Mouse (Mus musculus): ENCODE results near the gene Pdia5.

The Pdia5 gene

DNA sequence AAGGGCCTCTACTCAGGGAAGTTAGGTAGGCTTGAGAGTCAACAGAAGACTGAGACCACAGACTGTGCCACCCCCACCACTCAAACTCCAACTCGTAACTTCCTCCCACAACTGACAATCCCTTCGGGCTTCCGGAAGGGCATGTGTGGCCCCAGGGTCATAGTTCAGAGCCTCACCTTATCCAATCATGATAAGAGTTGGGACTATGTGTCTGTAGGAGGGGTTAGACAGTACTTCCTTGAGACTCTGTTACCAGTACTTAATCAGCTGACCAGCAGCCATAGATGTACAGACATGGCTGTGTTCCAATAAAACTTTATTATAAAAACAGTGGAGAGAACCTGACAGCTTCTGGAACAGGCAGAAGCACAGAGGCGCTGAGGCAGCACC lies 48.7 kb downstream of the Pdia5 start:
- DNase-seq (ENCODE audit: low read depth, low spot score): peak; percentile 22

GRCm38 (mm10) chr16:35441346-35442025 lies 49.2 kb downstream of the Pdia5 start:
- DNase-seq (ENCODE audit: low read depth, low spot score): no peak

DNA sequence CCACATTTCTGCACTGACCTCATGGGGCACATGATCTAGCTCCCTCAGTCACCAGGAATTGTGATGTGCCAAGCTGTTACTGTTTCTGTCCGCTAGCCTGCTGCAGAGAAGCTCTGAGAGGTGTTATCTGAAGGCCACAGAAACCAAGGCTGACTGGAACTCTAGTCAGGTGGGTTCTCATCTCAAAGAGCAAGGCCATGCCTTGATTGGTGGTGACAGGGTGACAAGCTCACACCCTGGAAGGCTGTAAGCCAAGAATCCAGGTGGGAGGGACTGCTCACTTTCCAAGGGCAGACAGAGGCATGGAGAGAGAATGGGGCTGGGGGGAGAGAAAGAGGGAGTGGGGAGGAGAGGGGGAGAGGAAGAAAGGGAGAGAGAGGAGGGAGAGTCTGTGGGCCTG lies 51.6 kb downstream of the Pdia5 start:
- DNase-seq (ENCODE audit: low read depth, low spot score): no peak

GRCm38 (mm10) chr16:35431608-35432007 lies 59.1 kb downstream of the Pdia5 start:
- DNase-seq (ENCODE audit: low read depth, low spot score): no peak

DNA sequence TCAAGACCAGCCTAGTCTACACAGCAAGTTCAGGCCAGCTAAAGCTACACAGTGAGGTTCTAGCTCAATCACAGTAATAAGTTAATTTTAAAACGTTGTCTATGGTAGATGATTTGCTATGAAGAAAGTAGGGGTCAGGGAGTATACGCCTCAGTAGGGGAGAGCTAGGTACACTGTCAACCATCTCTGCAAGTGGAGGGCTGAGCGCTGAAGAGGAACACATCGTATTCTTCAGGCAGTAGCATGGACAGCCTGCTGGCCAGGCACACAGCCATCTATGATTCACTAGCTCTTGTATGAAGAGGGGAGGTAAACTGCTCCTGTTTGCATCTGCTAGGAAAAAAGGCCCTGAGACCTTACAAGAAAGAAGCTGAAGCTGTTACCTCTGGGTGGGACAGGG lies 65.7 kb downstream of the Pdia5 start:
- DNase-seq (ENCODE audit: low read depth, low spot score): no peak

DNA sequence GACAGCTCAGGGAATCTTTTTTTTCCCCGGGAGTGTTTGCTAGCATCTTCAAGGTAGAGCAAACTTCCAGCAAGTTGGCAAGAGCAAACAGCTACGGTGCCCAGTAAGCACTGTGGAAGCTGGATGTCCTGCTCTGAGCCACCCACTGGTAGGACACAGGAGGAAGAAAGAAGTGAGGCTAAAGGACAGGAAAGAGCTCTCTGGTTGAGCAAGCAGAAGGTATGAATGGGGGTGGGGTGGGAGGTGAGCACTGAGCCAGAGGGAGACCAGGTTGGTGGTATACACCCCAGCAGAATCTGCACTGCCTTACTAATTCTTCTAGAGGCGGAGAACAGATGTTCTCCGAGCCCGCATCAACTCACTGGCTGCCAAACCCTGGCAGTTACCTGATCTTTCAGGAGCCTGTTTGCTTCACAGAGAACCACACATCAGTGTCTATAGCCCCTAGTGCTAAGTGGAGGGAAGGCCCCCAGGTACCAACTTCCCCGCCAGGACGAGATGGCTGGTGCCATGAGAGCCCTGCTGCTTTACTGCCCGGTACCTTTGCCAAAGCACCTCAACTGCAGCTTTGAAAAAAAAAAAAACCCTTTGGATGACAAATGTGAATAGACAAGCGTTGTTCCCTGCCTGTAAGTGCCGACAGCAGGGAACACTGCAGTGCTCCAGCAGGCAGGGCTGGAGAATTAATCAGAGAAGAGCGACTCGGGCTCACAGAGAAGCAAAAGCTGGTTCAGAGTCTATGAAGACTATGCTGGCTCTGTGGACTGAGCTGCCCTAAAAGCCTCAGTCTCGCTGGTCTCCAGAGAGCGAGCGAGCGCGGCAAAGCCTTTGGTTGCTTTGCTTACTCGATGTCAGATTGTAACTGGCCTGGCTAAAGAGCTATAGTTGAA lies 67.2 kb downstream of the Pdia5 start:
- DNase-seq (ENCODE audit: low read depth, low spot score): no peak

- DNase-seq (ENCODE audit: low read depth, low spot score): no peak
Measured at GRCm38 (mm10) chr16:35422705-35423104, 68.0 kb downstream of the Pdia5 start.

DNA sequence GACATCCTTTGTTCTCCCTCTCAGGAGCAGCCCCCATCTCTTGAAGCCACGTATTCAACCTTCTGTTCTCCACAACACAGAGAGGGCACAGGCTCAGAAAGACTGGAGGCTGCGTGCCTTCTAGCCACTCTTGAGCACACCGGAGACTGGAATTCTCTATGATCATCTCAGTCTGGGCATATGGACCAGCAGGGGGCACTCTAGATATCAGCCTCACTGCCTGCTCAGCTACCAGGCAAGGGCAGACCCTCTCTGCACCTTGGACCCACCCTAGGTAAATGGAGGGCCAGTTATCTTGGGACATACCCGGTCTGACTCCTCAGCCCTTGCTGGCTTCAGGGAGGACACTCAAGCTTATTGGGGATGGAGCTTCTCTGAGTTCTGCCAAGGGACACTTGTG lies 68.5 kb downstream of the Pdia5 start:
- no peak for DNase-seq (ENCODE audit: low read depth, low spot score)

DNA sequence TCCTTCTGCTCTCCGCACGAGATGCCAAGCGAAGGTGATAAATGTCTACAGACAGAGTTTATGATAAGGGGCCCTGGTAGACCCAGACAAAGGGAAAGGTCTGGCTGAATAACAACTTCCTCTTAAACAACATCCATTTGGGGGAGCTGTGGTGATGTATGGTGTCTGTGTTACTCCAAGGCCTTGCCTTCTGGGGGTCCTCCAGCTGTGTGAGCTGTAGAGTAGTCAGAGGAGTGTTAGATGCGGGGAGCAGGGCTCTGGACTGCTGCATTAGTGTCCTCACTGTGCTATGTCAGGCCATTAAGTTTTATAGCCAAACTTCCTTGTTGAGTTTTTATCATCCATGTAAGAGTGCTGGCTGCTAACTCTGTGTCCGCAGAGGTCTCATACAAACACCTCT lies 76.1 kb downstream of the Pdia5 start:
- no peak for DNase-seq (ENCODE audit: low read depth, low spot score)

DNA sequence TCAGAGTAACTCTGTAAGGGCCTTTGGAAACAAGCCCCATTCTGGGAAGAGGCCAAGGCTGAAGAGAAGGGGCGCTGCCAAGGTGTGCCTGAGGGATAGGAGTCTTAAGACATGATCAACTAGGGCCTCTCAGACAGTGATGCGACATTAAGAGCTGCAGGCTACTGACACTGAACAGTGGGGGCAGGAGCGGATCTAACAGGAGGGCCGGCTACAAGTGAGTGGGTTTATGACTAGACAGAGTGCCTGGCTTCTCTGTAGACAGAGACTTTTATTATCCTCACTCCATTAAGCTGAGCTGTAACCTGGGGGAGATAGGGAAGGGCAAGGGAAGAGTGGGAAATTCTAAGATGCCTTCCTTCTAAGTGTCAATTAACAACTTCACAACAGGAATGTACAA lies 84.0 kb downstream of the Pdia5 start:
- DNase-seq (ENCODE audit: low read depth, low spot score): no peak

- DNase-seq (ENCODE audit: low read depth, low spot score): no peak
Measured at GRCm38 (mm10) chr16:35406166-35406565, 84.5 kb downstream of the Pdia5 start.

- DNase-seq (ENCODE audit: low read depth, low spot score): no peak
Measured at GRCm38 (mm10) chr16:35405348-35406080, 85.2 kb downstream of the Pdia5 start.

GRCm38 (mm10) chr16:35404864-35405263 lies 85.8 kb downstream of the Pdia5 start:
- DNase-seq (ENCODE audit: low read depth, low spot score): no peak

DNA sequence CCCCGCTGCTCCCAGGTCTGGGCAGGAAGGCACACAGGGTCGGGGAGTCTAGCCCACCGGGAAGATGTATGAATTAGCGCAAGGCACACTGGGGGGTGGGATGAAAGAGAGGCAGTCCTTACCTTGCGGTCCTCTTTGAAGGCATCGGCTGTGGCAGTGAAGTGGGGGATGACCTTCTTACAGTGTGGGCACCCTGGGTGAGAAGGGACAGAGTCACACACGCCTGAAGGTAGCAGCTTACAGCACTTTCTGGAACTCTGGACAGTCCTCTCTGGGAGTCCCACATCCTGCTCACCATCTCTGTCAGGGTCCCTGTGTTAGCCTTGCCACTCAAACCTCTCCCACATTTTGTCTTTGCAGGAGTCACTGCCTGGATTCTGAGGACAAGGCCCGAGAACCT lies 86.8 kb downstream of the Pdia5 start:
- no peak for DNase-seq (ENCODE audit: low read depth, low spot score)

DNA sequence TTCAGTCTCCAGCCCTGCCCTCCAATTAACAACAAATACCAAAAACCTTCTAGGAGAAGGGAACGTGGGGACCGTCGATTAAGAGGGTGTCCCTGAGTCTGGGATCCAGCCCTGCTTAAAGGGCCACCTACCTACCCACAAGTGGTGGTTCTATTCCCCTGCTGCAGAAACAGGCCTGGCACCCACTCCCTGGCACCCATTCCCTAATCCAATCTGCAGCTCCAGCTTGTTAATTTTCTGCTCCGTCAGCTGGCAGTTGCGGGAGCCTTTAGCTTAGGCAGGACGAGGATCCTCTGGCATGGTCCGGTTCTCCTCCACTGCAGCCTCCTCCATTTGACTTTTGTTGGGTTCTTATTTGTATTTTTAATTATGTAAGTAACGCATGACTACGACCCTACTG lies 87.3 kb downstream of the Pdia5 start:
- no peak for DNase-seq (ENCODE audit: low read depth, low spot score)

GRCm38 (mm10) chr16:35392813-35393212 lies 97.9 kb downstream of the Pdia5 start:
- no peak for DNase-seq (ENCODE audit: low read depth, low spot score)

DNA sequence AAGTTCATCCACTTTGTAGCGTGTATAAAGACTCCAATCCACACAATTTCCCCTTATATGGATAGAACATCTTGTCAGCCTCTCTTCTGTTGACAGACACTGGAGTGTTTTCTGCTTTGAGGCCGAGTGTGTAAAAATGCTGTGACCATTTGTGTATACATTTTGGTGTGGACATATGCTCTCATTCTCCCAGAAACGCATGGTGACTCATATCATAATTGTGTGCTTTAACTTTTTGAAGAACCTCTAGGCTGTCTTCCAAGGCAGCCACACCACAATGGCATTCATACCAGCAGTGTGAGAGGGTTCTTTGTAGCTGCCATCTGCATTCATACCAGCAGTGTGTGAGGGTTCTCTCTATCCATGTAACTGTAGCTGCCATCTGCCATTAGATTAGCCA lies 105.0 kb downstream of the Pdia5 start:
- no peak for DNase-seq (ENCODE audit: low read depth, low spot score)

GRCm38 (mm10) chr16:35380048-35380447 lies 110.6 kb downstream of the Pdia5 start:
- DNase-seq (ENCODE audit: low read depth, low spot score): no peak

DNA sequence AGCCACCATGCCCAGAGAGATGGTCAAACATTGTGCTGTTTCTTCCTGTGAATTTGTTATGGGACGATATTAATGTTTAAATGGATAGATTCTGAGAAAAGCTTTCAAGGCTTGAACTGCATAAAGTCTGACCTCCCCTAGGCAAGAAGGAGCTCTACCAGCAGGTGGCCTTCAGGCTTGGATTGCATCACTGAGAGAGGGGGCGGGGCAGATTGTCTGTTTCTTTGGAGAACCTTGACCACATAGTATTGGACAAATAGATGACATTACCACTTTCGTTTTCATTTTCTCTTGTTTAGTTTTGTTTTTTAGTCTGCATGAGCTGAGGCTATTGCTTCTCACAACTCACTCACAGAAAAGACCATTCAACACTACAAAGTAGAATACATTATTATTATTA lies 111.3 kb downstream of the Pdia5 start:
- no peak for DNase-seq (ENCODE audit: low read depth, low spot score)

DNA sequence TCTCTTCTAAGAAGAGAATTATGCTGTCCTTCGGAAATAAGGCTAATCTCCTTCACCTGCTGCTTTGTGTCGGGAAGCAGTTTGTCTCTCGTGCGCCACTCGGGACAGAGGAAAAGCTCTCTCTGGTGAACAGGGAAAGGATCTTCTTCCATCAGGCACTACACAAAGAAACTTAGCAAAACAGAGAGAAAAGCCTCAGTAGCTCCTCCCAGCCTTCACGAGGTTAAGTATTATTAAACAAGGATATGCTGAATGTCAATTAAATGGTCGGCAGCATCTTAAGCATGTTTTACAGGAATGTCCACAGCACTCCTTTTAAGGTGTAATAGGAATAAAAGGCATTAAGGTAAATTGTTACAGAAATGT lies 126.6 kb downstream of the Pdia5 start:
- DNase-seq (ENCODE audit: low read depth, low spot score): no peak

DNA sequence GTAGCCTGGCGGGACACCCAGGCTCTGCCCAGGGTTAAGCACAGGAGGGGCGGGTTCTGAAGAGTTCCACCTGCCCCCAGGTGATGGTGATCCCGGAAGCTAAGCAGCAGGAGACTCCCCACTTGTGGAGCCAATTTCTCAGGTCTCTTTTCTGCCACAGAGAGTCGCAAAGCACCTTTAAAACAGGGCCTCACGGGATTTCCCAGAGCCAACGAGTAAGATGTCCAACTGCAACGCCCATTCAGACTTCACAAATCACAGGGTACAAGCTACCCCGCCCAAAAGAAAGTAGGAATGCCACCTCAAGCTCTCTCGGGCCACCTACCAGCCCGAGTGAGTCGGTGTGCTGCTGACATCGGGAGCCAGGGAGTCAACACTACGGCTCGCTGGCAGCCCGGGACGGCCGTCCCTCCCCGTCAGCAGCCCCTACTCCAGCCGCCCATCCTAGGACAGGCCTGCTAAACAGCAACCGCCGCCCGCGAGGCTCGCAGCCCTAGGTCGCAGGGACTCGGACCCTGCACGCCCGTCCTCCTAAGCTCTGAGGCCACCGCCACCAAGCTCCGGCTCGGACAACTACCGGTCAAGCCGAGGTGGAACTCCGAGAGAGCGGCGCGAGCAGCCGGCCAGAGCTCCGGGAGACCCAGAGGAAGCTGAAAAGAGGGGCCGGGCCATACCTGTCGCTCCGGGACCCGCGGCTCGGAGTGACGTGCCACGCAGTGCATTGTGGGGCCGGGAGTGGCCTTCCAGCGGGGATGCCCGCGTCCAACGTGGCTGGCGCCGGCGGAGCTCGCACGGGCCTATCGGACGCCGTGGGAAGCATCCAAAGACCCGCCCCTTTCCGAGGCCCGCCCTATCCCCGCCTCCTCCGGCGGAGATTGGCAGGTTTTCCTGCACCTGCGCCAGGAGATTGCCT lies 127.3 kb downstream of the Pdia5 start, which contains the start of gene Sec22a:
TSS of gene Sec22a (minus strand) at position 769 of the 913 bp plus-strand sequence.
- peak; percentile 81 for DNase-seq (ENCODE audit: low read depth, low spot score)

Measured in WW6 (cell line).